Mouse (Mus musculus) ES-Bruce4 (cell line): Measurements from ENCODE around the gene Sh3tc1.

ENCODE experiments used
- CTCF ChIP-seq: IDR thresholded peaks from one replicate; pipeline ENCODE4 v1.8.1; 2011; ENCODE audit warnings: low read depth, low read length
- EP300 ChIP-seq: IDR thresholded peaks from 2 replicates; pipeline ENCODE4 v1.6.1; 2011; ENCODE audit warnings: low read depth, low read length; ENCODE audit not compliant: insufficient read depth

- TF ChIP-seq CTCF (no peak), EP300 (no peak)
Measured at GRCm38 (mm10) chr5:35679256-35680155, 60.3 kb downstream of the Sh3tc1 start, which contains the start of gene Htra3.
